Mouse (Mus musculus) c-Kit-negative CD71-positive TER-119-positive erythroid progenitor cells, embryonic 14.5 days (primary cell): ENCODE measurements around the gene Ubash3b.

Experiments used
- DNase-seq: peaks from one replicate; pipeline ENCODE4 v3.0.0-alpha.2; 2013; ENCODE audit warnings: low read depth, low spot score

Ubash3b gene

GRCm38 (mm10) chr9:41004415-41004814 lies 157.1 kb downstream of the Ubash3b start, which contains the start of gene Crtam:
Gene Crtam, minus strand, starts transcription at chr9:41004628.
- DNase-seq: no peak

- no peak for DNase-seq
Measured at GRCm38 (mm10) chr9:40997116-40997779, 164.2 kb downstream of the Ubash3b start.

- DNase-seq: no peak
Measured at GRCm38 (mm10) chr9:40994075-40994474, 167.4 kb downstream of the Ubash3b start.

GRCm38 (mm10) chr9:40991511-40991910 lies 170.0 kb downstream of the Ubash3b start:
- no peak for DNase-seq

GRCm38 (mm10) chr9:40989940-40990588 lies 171.4 kb downstream of the Ubash3b start:
- peak; percentile 3 for DNase-seq

- no peak for DNase-seq
Measured at GRCm38 (mm10) chr9:40984313-40984712, 177.2 kb downstream of the Ubash3b start.

- no peak for DNase-seq
Measured at GRCm38 (mm10) chr9:40983758-40984157, 177.7 kb downstream of the Ubash3b start.

GRCm38 (mm10) chr9:40982480-40982879 lies 179.0 kb downstream of the Ubash3b start:
- DNase-seq: no peak

GRCm38 (mm10) chr9:40974042-40974801 lies 187.3 kb downstream of the Ubash3b start:
- DNase-seq: no peak

- no peak for DNase-seq
Measured at GRCm38 (mm10) chr9:40964418-40964714, 197.1 kb downstream of the Ubash3b start.

- no peak for DNase-seq
Measured at GRCm38 (mm10) chr9:40963586-40964417, 197.7 kb downstream of the Ubash3b start, which contains the start of gene Jhy. Gene Jhy, minus strand, starts transcription at chr9:40964118.

GRCm38 (mm10) chr9:40961401-40961800 lies 200.1 kb downstream of the Ubash3b start:
- DNase-seq: no peak
